Mouse (Mus musculus) urinary bladder, adult 18-20 months (tissue): ENCODE data around the gene Pdik1l.

Experiments
- DNase-seq, 2 experiments: peaks; one replicate each; pipeline ENCODE4 v3.0.0; 2022; ENCODE audit warnings: low spot score in 2 of 2, mixed read lengths in 2 of 2

Pdik1l gene

GRCm38 (mm10) chr4:134258354-134258753, 29.3 kb downstream of the Pdik1l start:
- DNase-seq: no peak

GRCm38 (mm10) chr4:134257198-134258009, 30.3 kb downstream of the Pdik1l start:
- DNase-seq: no peak

- no peak for DNase-seq
Measured at GRCm38 (mm10) chr4:134256407-134257197, 31.1 kb downstream of the Pdik1l start.

- DNase-seq: no peak
Measured at GRCm38 (mm10) chr4:134255854-134256253, 31.8 kb downstream of the Pdik1l start.

- DNase-seq: no peak
Measured at GRCm38 (mm10) chr4:134254835-134255234, 32.9 kb downstream of the Pdik1l start.

GRCm38 (mm10) chr4:134253722-134254324, 33.9 kb downstream of the Pdik1l start, which contains the start of gene Grrp1:
Gene Grrp1 (minus strand): TSS chr4:134254106.
- no peak for DNase-seq

GRCm38 (mm10) chr4:134252911-134253721, 34.6 kb downstream of the Pdik1l start:
- DNase-seq: no peak

- DNase-seq: no peak
Measured at GRCm38 (mm10) chr4:134252131-134252910, 35.4 kb downstream of the Pdik1l start.

- DNase-seq: peak in 1 of 2 experiments; percentile 27
Measured at GRCm38 (mm10) chr4:134251241-134252130, 36.2 kb downstream of the Pdik1l start.

- no peak for DNase-seq
Measured at GRCm38 (mm10) chr4:134250930-134251240, 36.8 kb downstream of the Pdik1l start.

- DNase-seq: peak in 1 of 2 experiments; percentile 13
Measured at GRCm38 (mm10) chr4:134250116-134250929, 37.4 kb downstream of the Pdik1l start.

- peak in 1 of 2 experiments; percentile 71 for DNase-seq
Measured at GRCm38 (mm10) chr4:134249651-134250050, 38.0 kb downstream of the Pdik1l start.

GRCm38 (mm10) chr4:134246719-134247258, 40.9 kb downstream of the Pdik1l start, which contains the start of gene Gm30191:
Gene Gm30191 (plus strand): TSS chr4:134246935.
- no peak for DNase-seq

GRCm38 (mm10) chr4:134246256-134246655, 41.4 kb downstream of the Pdik1l start:
- DNase-seq: no peak

GRCm38 (mm10) chr4:134245148-134245843, 42.4 kb downstream of the Pdik1l start, which contains the start of gene Zfp593:
Gene Zfp593 (minus strand): TSS chr4:134245592.
- DNase-seq: peak; percentile 91 to 95

- DNase-seq: no peak
Measured at GRCm38 (mm10) chr4:134243516-134244250, 44.0 kb downstream of the Pdik1l start, which contains the start of gene E130218I03Rik. Gene E130218I03Rik (plus strand): TSS chr4:134243662.

GRCm38 (mm10) chr4:134238686-134239085, 49.0 kb downstream of the Pdik1l start:
- DNase-seq: no peak
